Mouse (Mus musculus): ENCODE measurements around the gene Arf6.
"Not testable (repeated sequence)": the region's sequence is repeated elsewhere in the genome, so short reads cannot be mapped to it uniquely, and the experiment has no call there.

Arf6 gene

GRCm38 (mm10) chr12:69371854-69372671 lies at the start of gene Arf6, which contains the start of gene Gm9887:
Arf6 (plus strand) TSS chr12:69372150.
Gm9887 (minus strand) TSS chr12:69372458.
- DNase-seq (ENCODE audit: low spot score) = peak; percentile 99

GRCm38 (mm10) chr12:69331187-69331586 lies 40.8 kb upstream of the Arf6 start:
- no peak for DNase-seq (ENCODE audit: low spot score)

- DNase-seq (ENCODE audit: low spot score) = no peak
Observed at GRCm38 (mm10) chr12:69332147-69332546, 39.8 kb upstream of the Arf6 start.

GRCm38 (mm10) chr12:69333547-69333946 lies 38.4 kb upstream of the Arf6 start:
- DNase-seq (ENCODE audit: low spot score) = no peak

GRCm38 (mm10) chr12:69349928-69350327 lies 22.0 kb upstream of the Arf6 start:
- DNase-seq (ENCODE audit: low spot score) = no peak

GRCm38 (mm10) chr12:69351685-69352084 lies 20.3 kb upstream of the Arf6 start:
- DNase-seq (ENCODE audit: low spot score) = no peak

GRCm38 (mm10) chr12:69356546-69357299 lies 15.2 kb upstream of the Arf6 start, which contains the start of gene Nemf:
Nemf (minus strand) TSS chr12:69357165.
- DNase-seq (ENCODE audit: low spot score) = peak; percentile 80

GRCm38 (mm10) chr12:69357300-69357646 lies 14.7 kb upstream of the Arf6 start:
- DNase-seq (ENCODE audit: low spot score) = no peak

DNA sequence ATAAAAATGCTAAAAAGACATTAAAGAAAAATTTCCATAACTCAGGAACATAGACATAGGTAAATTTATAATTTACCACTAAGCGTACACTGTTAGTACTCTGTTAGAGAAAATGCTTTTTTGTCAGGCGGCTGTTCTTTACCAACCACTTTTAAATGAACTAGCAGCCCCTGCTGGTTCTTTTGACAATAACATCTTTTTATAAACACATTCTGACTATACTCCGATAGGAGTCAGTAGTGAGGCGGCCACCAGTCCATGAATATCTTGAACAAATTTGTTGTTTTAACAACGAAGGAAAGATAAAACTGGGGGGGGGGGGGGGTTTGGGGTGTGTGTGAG lies 11.3 kb upstream of the Arf6 start:
- peak; percentile 13 for DNase-seq (ENCODE audit: low spot score)

- peak; percentile 99 for DNase-seq (ENCODE audit: low spot score)
Observed at GRCm38 (mm10) chr12:69360997-69361899, 10.7 kb upstream of the Arf6 start.

GRCm38 (mm10) chr12:69361919-69362318 lies 10.0 kb upstream of the Arf6 start:
- DNase-seq (ENCODE audit: low spot score) = no peak

DNA sequence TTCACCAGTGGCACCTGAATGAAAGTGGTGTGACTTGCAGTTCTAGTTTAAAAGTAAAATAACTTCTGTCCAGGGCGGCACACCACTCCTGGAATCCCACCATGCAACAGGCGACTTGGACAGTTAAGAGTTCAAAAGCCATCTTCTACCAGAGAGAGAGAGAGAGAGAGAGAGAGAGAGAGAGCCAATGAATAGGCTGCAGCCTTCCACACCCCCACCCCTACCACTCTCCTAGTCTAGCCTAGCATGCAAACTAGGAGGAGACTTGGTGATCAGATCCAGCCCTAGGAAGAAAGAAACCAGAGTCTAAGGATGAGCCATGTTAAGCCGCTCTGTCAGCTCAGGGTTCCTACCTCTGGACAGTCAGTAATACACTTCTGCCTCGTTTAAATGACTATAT lies 9.6 kb upstream of the Arf6 start:
- DNase-seq (ENCODE audit: low spot score) = no peak

- not testable (repeated sequence) for DNase-seq (ENCODE audit: low spot score)
Observed at GRCm38 (mm10) chr12:69363110-69363509, 8.8 kb upstream of the Arf6 start.

DNA sequence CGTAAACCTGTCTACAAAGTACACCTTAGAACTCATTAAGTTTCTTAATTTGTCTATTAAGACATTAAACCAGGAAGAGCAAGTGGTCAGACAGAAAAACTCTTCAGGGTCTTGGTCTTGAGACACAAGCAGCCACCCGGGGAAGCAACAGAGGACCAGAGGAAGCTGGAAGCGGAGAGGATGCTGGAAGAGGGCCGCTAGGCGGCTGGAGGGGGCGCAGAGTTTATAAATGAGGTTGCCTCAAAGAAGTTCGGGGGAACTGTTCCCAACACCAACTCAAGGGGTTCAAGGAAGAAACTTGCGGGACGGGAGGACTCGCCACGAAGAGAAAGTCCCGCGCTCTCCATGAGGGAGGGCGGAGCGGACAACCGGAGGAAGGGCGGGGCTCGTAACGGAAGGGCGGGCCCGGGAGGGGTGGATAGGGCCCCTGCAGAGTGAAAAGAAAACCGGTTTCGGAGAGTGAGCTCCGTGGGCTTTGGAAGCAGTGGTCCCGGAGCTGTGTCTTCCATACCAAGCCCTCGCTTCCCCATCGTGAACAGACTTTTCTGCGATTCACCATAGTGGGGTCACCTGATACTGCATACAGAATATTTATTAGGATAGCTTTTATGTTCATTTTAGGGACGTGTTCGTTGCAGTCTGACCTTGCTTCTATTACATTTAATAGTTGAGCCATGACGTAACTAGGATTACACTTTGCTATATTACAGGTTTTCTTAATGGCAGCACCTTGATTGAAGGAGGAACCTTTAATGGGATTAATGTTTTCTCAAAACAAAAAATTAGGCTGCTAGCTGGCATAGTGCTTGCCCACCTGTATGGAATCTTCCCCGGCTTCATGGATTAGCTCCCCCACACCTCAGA lies 7.8 kb upstream of the Arf6 start:
- DNase-seq (ENCODE audit: low spot score) = peak; percentile 84

GRCm38 (mm10) chr12:69365757-69366156 lies 6.2 kb upstream of the Arf6 start:
- no peak for DNase-seq (ENCODE audit: low spot score)

DNA sequence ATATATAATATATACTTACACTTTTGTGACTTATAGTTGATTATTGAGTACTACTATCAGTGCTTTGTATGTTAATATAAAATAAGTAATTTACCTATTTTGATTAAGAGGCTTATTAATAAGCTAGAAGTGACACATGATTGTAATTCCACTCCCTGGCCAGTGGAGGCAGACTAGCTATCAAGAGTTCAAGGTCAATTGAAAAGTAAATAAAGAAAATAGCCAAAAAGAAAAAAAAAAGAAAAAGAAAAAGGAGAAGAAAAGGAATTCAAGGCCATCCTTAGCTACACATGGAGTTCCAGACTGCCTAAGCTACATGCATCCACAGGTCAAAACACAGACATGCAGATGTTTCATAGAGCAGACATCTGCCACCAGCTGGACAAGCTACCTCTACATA lies 5.5 kb upstream of the Arf6 start:
- DNase-seq (ENCODE audit: low spot score) = no peak

GRCm38 (mm10) chr12:69367557-69367956 lies 4.4 kb upstream of the Arf6 start:
- no peak for DNase-seq (ENCODE audit: low spot score)

- DNase-seq (ENCODE audit: low spot score) = no peak
Observed at GRCm38 (mm10) chr12:69370936-69371335, 1.0 kb upstream of the Arf6 start.

DNA sequence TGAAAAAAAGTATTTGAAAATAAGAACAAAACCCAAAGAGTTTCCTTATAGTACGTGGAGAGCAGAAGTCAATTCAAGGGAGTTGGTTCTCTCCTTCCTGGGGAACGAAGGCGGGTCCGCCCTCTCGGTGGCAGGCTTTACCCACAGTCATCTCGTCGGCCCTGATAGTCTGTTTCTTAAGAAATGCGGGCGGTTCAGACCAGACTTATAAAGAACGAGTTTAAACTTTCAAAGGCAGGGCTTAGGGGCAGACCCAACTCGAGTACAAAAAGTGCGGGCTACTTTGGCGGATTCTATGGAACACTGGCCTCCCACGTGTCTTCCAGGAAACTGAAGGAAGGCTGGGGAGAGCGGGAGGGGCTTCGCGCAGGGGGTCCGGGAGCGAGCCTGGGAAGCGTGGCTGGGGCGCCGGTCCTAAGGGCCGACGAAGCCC lies 513 bp upstream of the Arf6 start:
- DNase-seq (ENCODE audit: low spot score) = no peak

- DNase-seq (ENCODE audit: low spot score) = no peak
Observed at GRCm38 (mm10) chr12:69372731-69373331, 881 bp downstream of the Arf6 start.

All from ovary, postnatal 36 days (tissue).